21 mouse cellular contexts compared by ENCODE assay signal in genomic region chr11:62883407-62883806, GRCm38 (mm10). TPM values are rescaled to one million over a fixed set of nuclear protein-coding genes. Genes with fewer than 3 reads are reported as not detected.
"Had no signal": no experiment of that assay in that cellular context is flagged by ENCODE, and none has a peak within 500 bp of the region (broad histone marks: within the 10 kb centered on the region; RNA-seq: fewer than 3 reads in every experiment).

No protein-coding gene starts in this region.

- ATAC-seq: intestine, embryonic 15.5 days; midbrain, embryonic 15.5 days had no signal

- H3K9ac ChIP-seq: intestine, embryonic 15.5 days; kidney, embryonic 15.5 days; limb, embryonic 12.5 days; limb, embryonic 15.5 days; midbrain, embryonic 12.5 days; midbrain, embryonic 15.5 days; neural tube, embryonic 13.5 days had no signal

- H3K27ac ChIP-seq: intestine, embryonic 15.5 days; kidney, embryonic 15.5 days; left cerebral cortex, adult 2 months; limb, embryonic 12.5 days; limb, embryonic 15.5 days; midbrain, embryonic 12.5 days; midbrain, embryonic 15.5 days; neural tube, embryonic 13.5 days; stomach, postnatal 0 days had no signal

- H3K4me3 ChIP-seq: intestine, embryonic 15.5 days; kidney, embryonic 15.5 days; left cerebral cortex, adult 2 months; limb, embryonic 12.5 days; limb, embryonic 15.5 days; midbrain, embryonic 12.5 days; midbrain, embryonic 15.5 days; myocyte; neural tube, embryonic 13.5 days had no signal

- H3K9me3 ChIP-seq: intestine, embryonic 15.5 days; kidney, embryonic 15.5 days; limb, embryonic 12.5 days; limb, embryonic 15.5 days; midbrain, embryonic 12.5 days; midbrain, embryonic 15.5 days; neural tube, embryonic 13.5 days had no signal

- DNase-seq: kidney, adult 11 months; kidney, adult 8-10 months; kidney, postnatal 10 days; kidney, postnatal 36 days; layer of hippocampus, postnatal 36 days; left cerebral cortex, postnatal 4 days; lung, adult 2 months; lung, postnatal 14 days; lung, postnatal 4 days; right cerebral cortex, postnatal 4 days; thymus, postnatal 25 days had no signal

- H3K4me1 ChIP-seq: intestine, embryonic 15.5 days; limb, embryonic 12.5 days had no signal

- H3K27me3 ChIP-seq: intestine, embryonic 15.5 days; kidney, embryonic 15.5 days; limb, embryonic 12.5 days; limb, embryonic 15.5 days; midbrain, embryonic 12.5 days; midbrain, embryonic 15.5 days; neural tube, embryonic 13.5 days had no signal

- H3K4me2 ChIP-seq: intestine, embryonic 15.5 days; kidney, embryonic 15.5 days; limb, embryonic 12.5 days; limb, embryonic 15.5 days; midbrain, embryonic 12.5 days; midbrain, embryonic 15.5 days; neural tube, embryonic 13.5 days had no signal

RNA-seq across cellular contexts. Expression of gene Fbxw10, which starts 36.5 kb away (rescaled TPM):
- polyA plus RNA-seq: myocyte had no signal
